Mouse (Mus musculus): ENCODE data around the gene Dnajb7.

DNA sequence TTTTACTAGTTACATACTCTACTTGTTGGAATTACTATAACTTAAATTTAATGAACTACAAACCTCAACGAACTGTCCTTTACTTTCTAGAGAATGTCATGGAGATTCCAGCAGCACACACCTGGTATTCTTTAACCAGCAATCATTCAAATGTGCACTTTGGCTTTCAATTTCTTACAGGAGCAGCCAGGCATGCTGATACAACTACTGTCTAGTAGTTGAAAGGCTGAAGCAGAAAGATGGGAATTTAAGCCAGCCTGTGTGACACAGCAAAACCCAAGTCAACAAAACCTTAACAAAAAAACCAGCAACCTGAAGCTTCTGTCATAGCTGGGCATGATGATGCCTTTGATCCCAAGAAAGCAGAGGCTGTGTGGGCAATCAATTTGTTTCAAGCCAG, 45.6 kb downstream of the Dnajb7 start:
- TF ChIP-seq NANOG (IDR thresholded peaks at IDR 0.05; ENCODE audit: borderline replicate concordance, low read length) (no peak), CTCF (conservative IDR thresholded peaks at IDR 0.05; ENCODE audit: low read length) (no peak), POU5F1 (IDR thresholded peaks at IDR 0.05; ENCODE audit: borderline replicate concordance, low read length) (no peak)

Measured in E14TG2a.4 (cell line).